Mouse (Mus musculus): Measurements from ENCODE around the gene Acoxl. TPM values are rescaled to one million over a fixed set of nuclear protein-coding genes. Genes with fewer than 3 reads are reported as not detected.

Gene Acoxl
- not detected in 2 replicates for polyA plus RNA-seq (2011; ENCODE audit: insufficient read depth, insufficient read length, low replicate concordance, missing spikeins)

- no peak within 1 kb of the TSS for H3K4me3 ChIP-seq (replicated peaks; ENCODE audit: control insufficient read depth, low read depth, low read length)
- 68% methylated on average over 7 of the region's 7 CpGs for WGBS
- no peak within 1 kb of the TSS for H3K27ac ChIP-seq (ENCODE audit: control insufficient read depth, insufficient read depth, low read depth, low read length, poor library complexity)
- H3K4me1 ChIP-seq (ENCODE audit: control insufficient read depth, insufficient read depth, low read length) = no peaks in the 10 kb centered on the region
- TF ChIP-seq CTCF (IDR thresholded peaks at IDR 0.05; ENCODE audit: control insufficient read depth, insufficient read depth, low read length) = no peak
- no peak for TF ChIP-seq POLR2A (IDR thresholded peaks at IDR 0.05; ENCODE audit: borderline replicate concordance, control insufficient read depth, low read depth, low read length)
Measured at GRCm38 (mm10) chr2:127838576-127838975, at the start of gene Acoxl. Gene Acoxl, plus strand, starts transcription at chr2:127838876.

GRCm38 (mm10) chr2:127789138-127789537 is 49.5 kb upstream of the Acoxl start:
- WGBS = 2% methylated on average over 11 of the region's 11 CpGs
- H3K4me3 ChIP-seq (replicated peaks; ENCODE audit: control insufficient read depth, low read depth, low read length) = peak overlapping the region; percentile 96
- H3K27ac ChIP-seq (ENCODE audit: control insufficient read depth, insufficient read depth, low read depth, low read length, poor library complexity) = no peak overlapping the region; the same call in 1 of the 2 replicates
- TF ChIP-seq POLR2A (IDR thresholded peaks at IDR 0.05; ENCODE audit: borderline replicate concordance, control insufficient read depth, low read depth, low read length) (no peak), CTCF (IDR thresholded peaks at IDR 0.05; ENCODE audit: control insufficient read depth, insufficient read depth, low read length) (no peak)
- H3K4me1 ChIP-seq (ENCODE audit: control insufficient read depth, insufficient read depth, low read length) = no peaks in the 10 kb centered on the region; the same call in 1 of the 2 replicates

GRCm38 (mm10) chr2:127789651-127790270 is 48.9 kb upstream of the Acoxl start:
- H3K4me3 ChIP-seq (replicated peaks; ENCODE audit: control insufficient read depth, low read depth, low read length) = no peak overlapping the region
- TF ChIP-seq POLR2A (IDR thresholded peaks at IDR 0.05; ENCODE audit: borderline replicate concordance, control insufficient read depth, low read depth, low read length) (no peak), CTCF (IDR thresholded peaks at IDR 0.05; ENCODE audit: control insufficient read depth, insufficient read depth, low read length) (no peak)
- WGBS = 37% methylated on average over 9 of the region's 9 CpGs
- H3K27ac ChIP-seq (ENCODE audit: control insufficient read depth, insufficient read depth, low read depth, low read length, poor library complexity) = no peak overlapping the region
- no peaks in the 10 kb centered on the region; the same call in 1 of the 2 replicates for H3K4me1 ChIP-seq (ENCODE audit: control insufficient read depth, insufficient read depth, low read length)

GRCm38 (mm10) chr2:127791919-127792603 is 46.6 kb upstream of the Acoxl start, which contains the start of gene Mtln:
Gene Mtln, minus strand, starts transcription at chr2:127792488.
- under 1% methylated on average over 37 of the region's 37 CpGs for WGBS
- Histone ChIP-seq H3K4me1 (ENCODE audit: control insufficient read depth, insufficient read depth, low read length) (no peaks in the 10 kb centered on the region; the same call in 1 of the 2 replicates), H3K4me3 (replicated peaks; ENCODE audit: control insufficient read depth, low read depth, low read length) (peak within 1 kb of the TSS; percentile 82), H3K27ac (ENCODE audit: control insufficient read depth, insufficient read depth, low read depth, low read length, poor library complexity) (no peak within 1 kb of the TSS)
- no peak for TF ChIP-seq CTCF (IDR thresholded peaks at IDR 0.05; ENCODE audit: control insufficient read depth, insufficient read depth, low read length)
- TF ChIP-seq POLR2A (IDR thresholded peaks at IDR 0.05; ENCODE audit: borderline replicate concordance, control insufficient read depth, low read depth, low read length) = peak; percentile 77

- Histone ChIP-seq H3K27ac (ENCODE audit: control insufficient read depth, insufficient read depth, low read depth, low read length, poor library complexity) (peak within 1 kb of the TSS; percentile 53), H3K4me1 (ENCODE audit: control insufficient read depth, insufficient read depth, low read length) (no peaks in the 10 kb centered on the region; the same call in 1 of the 2 replicates), H3K4me3 (replicated peaks; ENCODE audit: control insufficient read depth, low read depth, low read length) (peak within 1 kb of the TSS; percentile 96)
- TF ChIP-seq POLR2A (IDR thresholded peaks at IDR 0.05; ENCODE audit: borderline replicate concordance, control insufficient read depth, low read depth, low read length) (peak; percentile 29; the same call in 1 of the 2 replicates), CTCF (IDR thresholded peaks at IDR 0.05; ENCODE audit: control insufficient read depth, insufficient read depth, low read length) (peak; percentile 0; the same call in 1 of the 2 replicates)
- WGBS = under 1% methylated on average over 56 of the region's 56 CpGs
Measured at GRCm38 (mm10) chr2:127831401-127832102, 7.1 kb upstream of the Acoxl start, which contains the start of gene Bub1. Gene Bub1, minus strand, starts transcription at chr2:127831865.

- no peaks in the 10 kb centered on the region; the same call in 1 of the 2 replicates for H3K4me1 ChIP-seq (ENCODE audit: control insufficient read depth, insufficient read depth, low read length)
- WGBS = 6% methylated on average over 11 of the region's 11 CpGs
- TF ChIP-seq POLR2A (IDR thresholded peaks at IDR 0.05; ENCODE audit: borderline replicate concordance, control insufficient read depth, low read depth, low read length) (no peak), CTCF (IDR thresholded peaks at IDR 0.05; ENCODE audit: control insufficient read depth, insufficient read depth, low read length) (no peak)
- no peak overlapping the region for H3K27ac ChIP-seq (ENCODE audit: control insufficient read depth, insufficient read depth, low read depth, low read length, poor library complexity)
- peak overlapping the region; percentile 54 for H3K4me3 ChIP-seq (replicated peaks; ENCODE audit: control insufficient read depth, low read depth, low read length)
Measured at GRCm38 (mm10) chr2:127832103-127832832, 6.4 kb upstream of the Acoxl start.

GRCm38 (mm10) chr2:127832833-127833190 is 5.9 kb upstream of the Acoxl start:
- H3K4me3 ChIP-seq (replicated peaks; ENCODE audit: control insufficient read depth, low read depth, low read length) = no peak overlapping the region
- no peaks in the 10 kb centered on the region; the same call in 1 of the 2 replicates for H3K4me1 ChIP-seq (ENCODE audit: control insufficient read depth, insufficient read depth, low read length)
- no peak overlapping the region for H3K27ac ChIP-seq (ENCODE audit: control insufficient read depth, insufficient read depth, low read depth, low read length, poor library complexity)
- TF ChIP-seq POLR2A (IDR thresholded peaks at IDR 0.05; ENCODE audit: borderline replicate concordance, control insufficient read depth, low read depth, low read length) (no peak), CTCF (IDR thresholded peaks at IDR 0.05; ENCODE audit: control insufficient read depth, insufficient read depth, low read length) (no peak)
- 4% methylated on average over 2 of the region's 2 CpGs for WGBS
